Mouse (Mus musculus): ENCODE measurements around the gene Morc1.

DNA sequence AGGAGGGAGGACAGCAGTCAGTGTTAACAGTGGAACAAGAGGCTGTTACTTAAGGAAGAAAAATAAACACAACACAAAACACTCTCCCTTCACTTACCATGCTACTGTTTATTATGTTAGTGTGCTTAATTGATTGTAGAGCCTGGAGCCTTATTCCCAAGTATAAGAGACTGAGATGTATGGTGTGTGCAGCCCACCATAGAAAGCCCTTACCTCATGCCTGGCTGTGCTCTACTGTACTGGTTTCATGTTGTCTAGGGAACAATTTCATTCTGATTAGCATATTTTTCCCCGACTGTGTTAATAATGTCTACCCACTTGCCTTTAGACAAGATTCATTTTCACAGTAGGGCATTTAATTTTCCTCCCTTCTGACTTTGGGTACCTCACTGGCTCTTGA is 164.2 kb downstream of the Morc1 start:
- no peak for TF ChIP-seq POLR2A (IDR thresholded peaks at IDR 0.05; ENCODE audit: low read depth, low read length)
- TF ChIP-seq CTCF (IDR thresholded peaks at IDR 0.05; ENCODE audit: extremely low read depth, insufficient read length, insufficient replicate concordance, low read depth, low read length) = no peak

Measured in small intestine, adult 2 months (tissue).